Mouse (Mus musculus) neural tube, embryonic 14.5 days (tissue): ENCODE results near the gene Ppp2r3c. TPM values are rescaled to one million over a fixed set of nuclear protein-coding genes. Genes with fewer than 3 reads are reported as not detected.
"Not testable (repeated sequence)": the region's sequence is repeated elsewhere in the genome, so short reads cannot be mapped to it uniquely, and the experiment has no call there.

Experiments used
- ATAC-seq: fragments of 200-750 bp; cut with Nextera tagmentation; 2 replicates; pipeline ENCODE4 v1.8.0; 2017; ENCODE audit warnings: low read depth, mild to moderate bottlenecking, moderate TSS enrichment, moderate library complexity
- H3K27ac ChIP-seq: fragments of 300-500 bp; sonication (generic); 2 replicates; pipeline ENCODE4 v1.5.1; 2014; ENCODE audit warnings: low read depth, mild to moderate bottlenecking, control low read depth, low read length, moderate library complexity, mixed read lengths
- H3K27me3 ChIP-seq: fragments of 300-500 bp; sonication (generic); 2 replicates; pipeline ENCODE4 v1.6.1; 2014; ENCODE audit warnings: low read length; ENCODE audit not compliant: control insufficient read depth, insufficient read depth
- H3K36me3 ChIP-seq: fragments of 300-500 bp; sonication (generic); 2 replicates; pipeline ENCODE4 v1.6.1; 2014; ENCODE audit warnings: low read length, mixed read lengths; ENCODE audit not compliant: control insufficient read depth, insufficient read depth
- H3K4me1 ChIP-seq: fragments of 300-500 bp; sonication (generic); 2 replicates; pipeline ENCODE4 v1.6.1; 2014; ENCODE audit warnings: low read length; ENCODE audit not compliant: control insufficient read depth, insufficient read depth
- H3K4me2 ChIP-seq: fragments of 300-500 bp; sonication (generic); 2 replicates; pipeline ENCODE4 v1.6.1; 2014; ENCODE audit warnings: mild to moderate bottlenecking, low read depth, low read length, control low read depth
- H3K4me3 ChIP-seq: fragments of 300-500 bp; sonication (generic); 2 replicates; pipeline ENCODE4 v1.5.1; 2014; ENCODE audit warnings: low read depth, low read length, control low read depth, mixed read lengths
- H3K9ac ChIP-seq: fragments of 300-500 bp; sonication (generic); replicated peaks from 2 replicates; pipeline ENCODE4 v1.6.1; 2014; ENCODE audit warnings: low read depth, mild to moderate bottlenecking, control low read depth, low read length, mixed read lengths
- H3K9me3 ChIP-seq: fragments of 300-500 bp; sonication (generic); 2 replicates; pipeline ENCODE4 v1.6.1; 2016; ENCODE audit warnings: low read length; ENCODE audit not compliant: control insufficient read depth
- WGBS: fragments of 180-500 bp; shearing (Covaris S2); extraction: QIAGEN DNeasy Blood & Tissue Kit; methylation state at CpG from one replicate; pipeline ENCODE4 v1.1.7; 2014; 5-methylcytosine and 5-hydroxymethylcytosine counted together
- polyA plus RNA-seq: library from polyadenylated mRNA; unstranded; fragments of >200 nt; fragmentation: Nextera tagmentation; extraction: Ambion mirVana; gene quantifications from 2 replicates; pipeline ENCODE4 v1.2.1, GENCODE M21; 2014

The Ppp2r3c gene
- 27.8 and 31.1 TPM in 2 replicates for polyA plus RNA-seq

GRCm38 (mm10) chr12:55302485-55303441 lies at the start of gene Ppp2r3c:
Gene Ppp2r3c, minus strand, starts transcription at chr12:55302998.
- Histone ChIP-seq H3K4me1 (peaks cover 22% of the 10 kb centered on the region), H3K36me3 (peaks cover 9% of the 10 kb centered on the region; the same call in 1 of the 2 replicates), H3K9me3 (no peaks in the 10 kb centered on the region), H3K27ac (peak within 1 kb of the TSS; percentile 77), H3K4me2 (peak within 1 kb of the TSS; percentile 62), H3K4me3 (peak within 1 kb of the TSS; percentile 53), H3K9ac (peak within 1 kb of the TSS; percentile 71), H3K27me3 (no peaks in the 10 kb centered on the region)
- ATAC-seq = peak; percentile 96
- under 1% methylated on average over 55 of the region's 55 CpGs for WGBS

GRCm38 (mm10) chr12:55344583-55344982 lies 41.8 kb upstream of the Ppp2r3c start:
- H3K27me3 ChIP-seq = no peaks in the 10 kb centered on the region
- no peak overlapping the region for H3K4me3 ChIP-seq
- H3K36me3 ChIP-seq = no peaks in the 10 kb centered on the region
- WGBS = 81% methylated on average over 13 of the region's 13 CpGs
- H3K4me2 ChIP-seq = peak overlapping the region; percentile 16; the same call in 1 of the 2 replicates
- peak overlapping the region; percentile 64 for H3K27ac ChIP-seq
- H3K9me3 ChIP-seq = no peaks in the 10 kb centered on the region
- H3K4me1 ChIP-seq = no peaks in the 10 kb centered on the region
- no peak for ATAC-seq
- H3K9ac ChIP-seq = no peak overlapping the region

GRCm38 (mm10) chr12:55343998-55344397 lies 41.2 kb upstream of the Ppp2r3c start:
- Histone ChIP-seq H3K4me3 (no peak overlapping the region), H3K9me3 (no peaks in the 10 kb centered on the region), H3K4me2 (peak overlapping the region; percentile 16; the same call in 1 of the 2 replicates), H3K9ac (no peak overlapping the region), H3K27me3 (no peaks in the 10 kb centered on the region), H3K27ac (peak overlapping the region; percentile 64; the same call in 1 of the 2 replicates), H3K4me1 (no peaks in the 10 kb centered on the region), H3K36me3 (no peaks in the 10 kb centered on the region)
- 70% methylated on average over 11 of the region's 11 CpGs for WGBS
- ATAC-seq = peak; percentile 85; the same call in 1 of the 2 replicates

GRCm38 (mm10) chr12:55343045-55343444 lies 40.2 kb upstream of the Ppp2r3c start:
- not testable (repeated sequence) for H3K27ac ChIP-seq, ATAC-seq, H3K4me3 ChIP-seq, H3K36me3 ChIP-seq, H3K9ac ChIP-seq, H3K27me3 ChIP-seq, H3K4me2 ChIP-seq, H3K9me3 ChIP-seq, H3K4me1 ChIP-seq
- 88% methylated on average over 1 of the region's 1 CpGs for WGBS

GRCm38 (mm10) chr12:55338490-55338889 lies 35.7 kb upstream of the Ppp2r3c start:
- H3K4me3 ChIP-seq, H3K9me3 ChIP-seq, H3K27ac ChIP-seq, H3K4me2 ChIP-seq, H3K9ac ChIP-seq, H3K36me3 ChIP-seq, H3K27me3 ChIP-seq, H3K4me1 ChIP-seq, ATAC-seq: not testable (repeated sequence)
- WGBS = 97% methylated on average over 1 of the region's 2 CpGs

GRCm38 (mm10) chr12:55333662-55334061 lies 30.9 kb upstream of the Ppp2r3c start:
- no peaks in the 10 kb centered on the region for H3K4me1 ChIP-seq
- H3K9ac ChIP-seq = no peak overlapping the region
- no peaks in the 10 kb centered on the region for H3K36me3 ChIP-seq
- no peak overlapping the region for H3K4me3 ChIP-seq
- WGBS = 93% methylated on average over 7 of the region's 7 CpGs
- H3K9me3 ChIP-seq = no peaks in the 10 kb centered on the region
- H3K27ac ChIP-seq = no peak overlapping the region
- H3K27me3 ChIP-seq = no peaks in the 10 kb centered on the region
- H3K4me2 ChIP-seq = no peak overlapping the region
- ATAC-seq = no peak

GRCm38 (mm10) chr12:55329351-55329750 lies 26.6 kb upstream of the Ppp2r3c start:
- Histone ChIP-seq H3K27ac (no peak overlapping the region), H3K9ac (no peak overlapping the region)

GRCm38 (mm10) chr12:55328784-55329183 lies 26.0 kb upstream of the Ppp2r3c start:
- Histone ChIP-seq H3K4me3 (no peak overlapping the region), H3K27ac (no peak overlapping the region)

More at GRCm38 (mm10) chr12:55329351-55329750, 26.6 kb upstream of the Ppp2r3c start:
- Histone ChIP-seq H3K27me3 (no peaks in the 10 kb centered on the region), H3K4me2 (no peak overlapping the region), H3K9me3 (no peaks in the 10 kb centered on the region), H3K36me3 (no peaks in the 10 kb centered on the region), H3K4me1 (no peaks in the 10 kb centered on the region), H3K4me3 (no peak overlapping the region)
- 97% methylated on average over 7 of the region's 7 CpGs for WGBS
- no peak for ATAC-seq

GRCm38 (mm10) chr12:55325702-55326101 lies 22.9 kb upstream of the Ppp2r3c start:
- H3K36me3 ChIP-seq = no peaks in the 10 kb centered on the region
- no peaks in the 10 kb centered on the region for H3K27me3 ChIP-seq
- no peak for ATAC-seq
- no peak overlapping the region for H3K4me2 ChIP-seq
- 93% methylated on average over 7 of the region's 7 CpGs for WGBS
- H3K4me1 ChIP-seq = no peaks in the 10 kb centered on the region
- H3K9ac ChIP-seq = no peak overlapping the region
- H3K4me3 ChIP-seq = no peak overlapping the region
- H3K27ac ChIP-seq = no peak overlapping the region
- H3K9me3 ChIP-seq = no peaks in the 10 kb centered on the region

More at GRCm38 (mm10) chr12:55328784-55329183, 26.0 kb upstream of the Ppp2r3c start:
- no peaks in the 10 kb centered on the region for H3K27me3 ChIP-seq
- no peak overlapping the region for H3K9ac ChIP-seq
- H3K36me3 ChIP-seq = no peaks in the 10 kb centered on the region
- WGBS = 89% methylated on average over 4 of the region's 4 CpGs
- no peaks in the 10 kb centered on the region for H3K9me3 ChIP-seq
- ATAC-seq = no peak
- H3K4me2 ChIP-seq = no peak overlapping the region
- H3K4me1 ChIP-seq = no peaks in the 10 kb centered on the region
